Mouse (Mus musculus): ENCODE data around the gene Spag17.
"Not testable (repeated sequence)": the region's sequence is repeated elsewhere in the genome, so short reads cannot be mapped to it uniquely, and the experiment has no call there.

The Spag17 gene

GRCm38 (mm10) chr3:99885187-99885811 is at the start of gene Spag17:
Gene Spag17 (plus strand): TSS chr3:99885406.
- in situ Hi-C loops (cut with MboI; ENCODE audit: low pct_unique_long_range_greater_than_20kb in 1 of 2, low sequenced_read_pairs in 2 of 2, unreplicated experiment in 1 of 2) = no loop called here

GRCm38 (mm10) chr3:99842333-99842732 is 42.9 kb upstream of the Spag17 start:
- in situ Hi-C loops (cut with MboI; ENCODE audit: low pct_unique_long_range_greater_than_20kb in 1 of 2, low sequenced_read_pairs in 2 of 2, unreplicated experiment in 1 of 2) = no loop called here

DNA sequence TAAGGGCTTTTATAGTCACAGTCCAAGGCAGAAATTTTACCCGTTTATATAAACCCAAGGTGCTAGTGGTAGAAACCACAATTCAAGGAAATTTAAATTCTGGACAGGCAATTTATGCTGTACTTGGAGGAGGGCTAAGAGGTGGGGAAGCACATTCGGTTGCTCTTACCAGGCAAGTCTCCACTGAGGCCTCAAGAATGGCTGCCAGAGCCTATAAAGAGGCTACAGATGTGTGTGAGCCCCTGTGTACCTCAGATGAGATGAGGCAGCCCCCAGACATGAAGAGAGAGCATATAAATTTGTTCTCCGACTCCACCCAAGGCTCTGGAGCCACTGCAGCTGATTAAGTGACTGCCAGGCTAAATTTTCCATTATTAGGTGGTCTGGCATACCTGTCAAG is 42.4 kb upstream of the Spag17 start:
- in situ Hi-C loops (cut with MboI; ENCODE audit: low pct_unique_long_range_greater_than_20kb in 1 of 2, low sequenced_read_pairs in 2 of 2, unreplicated experiment in 1 of 2) = no loop called here

GRCm38 (mm10) chr3:99843233-99843632 is 42.0 kb upstream of the Spag17 start:
- in situ Hi-C loops (cut with MboI; ENCODE audit: low pct_unique_long_range_greater_than_20kb in 1 of 2, low sequenced_read_pairs in 2 of 2, unreplicated experiment in 1 of 2) = no loop called here

DNA sequence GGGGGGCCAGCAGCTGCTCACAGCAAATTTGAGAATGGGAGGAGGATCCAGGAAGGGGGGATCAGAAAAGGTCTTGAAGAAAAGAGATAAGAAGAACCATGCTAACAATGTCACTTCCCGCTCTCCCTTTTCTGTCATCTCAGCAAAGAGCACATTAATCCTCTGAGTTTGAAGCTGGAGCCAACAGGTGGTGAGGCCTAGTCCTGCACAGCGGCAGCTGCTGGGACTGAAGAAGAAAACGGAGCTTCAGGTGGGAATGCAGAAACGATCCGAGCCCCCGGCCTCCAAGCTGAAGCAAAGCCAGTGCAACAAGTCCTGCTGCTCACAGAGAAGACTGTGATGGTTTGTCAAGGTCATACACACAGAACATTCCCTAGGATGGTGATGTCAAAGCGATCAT is 34.3 kb upstream of the Spag17 start:
- in situ Hi-C loops (cut with MboI; ENCODE audit: low pct_unique_long_range_greater_than_20kb in 1 of 2, low sequenced_read_pairs in 2 of 2, unreplicated experiment in 1 of 2) = no loop called here

DNA sequence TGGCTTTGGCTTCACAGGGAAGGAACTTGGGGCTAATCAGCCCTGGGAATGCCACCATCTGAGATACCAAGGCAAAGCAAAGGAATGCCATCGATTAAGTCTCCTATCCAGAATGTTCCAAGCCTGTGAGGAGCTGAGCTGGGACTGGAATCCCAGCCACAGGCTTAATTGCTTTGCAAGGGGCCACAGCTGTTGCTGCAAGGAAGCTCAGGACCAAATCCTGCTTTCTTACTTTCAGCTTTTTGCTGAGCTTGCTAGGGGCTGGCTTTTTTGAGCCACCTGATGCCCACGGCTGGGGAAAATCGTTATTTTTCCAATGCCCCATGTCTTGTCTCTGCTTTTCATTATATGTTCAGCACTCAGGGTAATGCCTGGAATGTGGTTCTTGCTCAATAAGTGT is 30.6 kb upstream of the Spag17 start:
- in situ Hi-C loops (cut with MboI; ENCODE audit: low pct_unique_long_range_greater_than_20kb in 1 of 2, low sequenced_read_pairs in 2 of 2, unreplicated experiment in 1 of 2) = no loop called here

- in situ Hi-C loops (cut with MboI; ENCODE audit: low pct_unique_long_range_greater_than_20kb in 1 of 2, low sequenced_read_pairs in 2 of 2, unreplicated experiment in 1 of 2) = no loop called here
Observed at GRCm38 (mm10) chr3:99858922-99859321, 26.3 kb upstream of the Spag17 start.

DNA sequence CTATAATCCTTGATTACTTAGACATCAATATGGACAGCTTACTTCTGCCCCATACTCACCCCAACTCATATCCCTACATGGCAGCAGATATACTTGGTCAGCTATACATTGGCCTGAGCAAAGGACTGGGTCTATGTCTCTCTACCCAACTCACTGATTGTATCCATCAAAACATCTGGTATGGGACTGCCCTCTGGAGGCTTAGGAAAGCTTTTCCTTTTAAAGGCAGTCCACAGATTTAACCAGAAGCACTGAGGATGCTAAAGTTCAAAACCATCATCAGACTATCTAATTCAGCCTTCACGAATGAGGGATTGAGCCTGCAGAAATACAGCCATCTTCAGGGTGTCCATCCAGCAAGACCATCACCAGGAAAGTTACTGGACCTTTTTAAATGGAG is 20.5 kb upstream of the Spag17 start:
- in situ Hi-C loops (cut with MboI; ENCODE audit: low pct_unique_long_range_greater_than_20kb in 1 of 2, low sequenced_read_pairs in 2 of 2, unreplicated experiment in 1 of 2) = no loop called here

DNA sequence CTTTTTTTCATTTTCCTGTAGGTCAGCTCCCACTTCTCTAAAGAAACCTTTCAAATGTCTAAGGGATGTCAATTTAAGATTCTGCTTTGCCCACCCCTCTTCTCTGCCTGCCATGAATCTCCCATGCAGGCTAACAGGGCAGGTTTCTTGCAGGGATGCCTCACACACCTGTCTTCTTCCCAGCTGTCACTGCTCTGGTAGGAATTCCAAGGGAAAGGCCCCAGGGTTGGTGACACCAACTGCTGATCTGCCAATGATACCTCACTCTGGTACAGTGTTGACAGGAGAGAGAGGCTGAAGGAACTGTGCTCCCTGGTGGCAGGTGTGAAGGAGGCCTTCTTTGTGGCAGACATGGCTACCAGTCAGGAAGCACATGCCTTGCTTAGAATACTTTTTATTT is 10.1 kb upstream of the Spag17 start:
- in situ Hi-C loops (cut with MboI; ENCODE audit: low pct_unique_long_range_greater_than_20kb in 1 of 2, low sequenced_read_pairs in 2 of 2, unreplicated experiment in 1 of 2) = no loop called here

DNA sequence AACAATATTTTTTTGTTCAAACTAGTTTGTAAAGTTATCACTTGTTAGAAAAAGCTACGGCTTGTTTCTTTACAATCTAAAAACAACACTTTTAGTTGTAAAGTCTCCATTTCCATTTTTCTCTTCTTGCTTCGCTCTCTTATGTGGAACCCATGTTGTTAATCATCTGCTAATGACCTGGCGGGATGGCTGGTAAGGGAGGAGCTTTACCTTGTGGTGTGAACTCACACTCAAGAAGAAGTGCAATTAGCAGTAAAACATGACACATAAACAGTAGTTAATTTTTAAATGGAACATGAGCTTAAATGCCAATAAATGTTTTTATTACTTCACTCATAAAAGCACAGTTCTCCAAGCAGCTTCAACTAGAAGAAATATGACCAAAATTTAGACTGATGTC is 3.7 kb upstream of the Spag17 start:
- in situ Hi-C loops (cut with MboI; ENCODE audit: low pct_unique_long_range_greater_than_20kb in 1 of 2, low sequenced_read_pairs in 2 of 2, unreplicated experiment in 1 of 2) = no loop called here

GRCm38 (mm10) chr3:99883988-99884564 is 1.1 kb upstream of the Spag17 start:
- in situ Hi-C loops (cut with MboI; ENCODE audit: low pct_unique_long_range_greater_than_20kb in 1 of 2, low sequenced_read_pairs in 2 of 2, unreplicated experiment in 1 of 2) = no loop called here

- in situ Hi-C loops (cut with MboI; ENCODE audit: low pct_unique_long_range_greater_than_20kb in 1 of 2, low sequenced_read_pairs in 2 of 2, unreplicated experiment in 1 of 2) = not testable (repeated sequence)
Observed at GRCm38 (mm10) chr3:99894741-99895140, 9.5 kb downstream of the Spag17 start.

DNA sequence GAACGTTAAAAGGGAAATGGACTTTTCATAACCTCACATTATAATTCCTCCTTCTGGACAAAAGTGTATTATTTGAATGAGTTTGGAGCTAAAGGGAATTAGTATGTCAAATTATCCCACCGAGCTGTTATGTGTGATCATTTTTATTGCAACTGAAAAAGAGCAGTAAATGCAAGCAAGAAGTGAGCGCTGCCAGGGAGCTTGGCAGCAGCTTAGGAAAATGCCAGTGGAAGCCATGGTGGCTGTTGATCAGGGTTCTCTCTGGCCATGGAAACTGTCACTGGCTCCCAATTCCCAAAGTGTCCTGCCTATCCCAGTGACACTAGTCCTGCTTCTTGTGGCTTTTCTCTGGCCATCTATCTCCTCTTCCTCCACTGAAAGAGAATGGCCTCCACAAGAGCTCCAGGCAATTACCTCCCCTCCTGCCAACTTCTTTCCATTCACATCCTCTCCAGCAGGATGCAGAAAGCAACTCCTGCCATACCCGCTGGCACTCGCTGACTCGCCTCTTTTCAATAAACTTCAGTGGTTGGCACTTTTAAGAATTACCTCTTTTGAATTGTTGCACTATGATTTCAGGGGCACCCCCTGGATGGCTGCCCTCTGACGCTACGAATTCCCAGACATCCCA is 28.7 kb downstream of the Spag17 start:
- in situ Hi-C loops (cut with MboI; ENCODE audit: low pct_unique_long_range_greater_than_20kb in 1 of 2, low sequenced_read_pairs in 2 of 2, unreplicated experiment in 1 of 2) = no loop called here

- in situ Hi-C loops (cut with MboI; ENCODE audit: low pct_unique_long_range_greater_than_20kb in 1 of 2, low sequenced_read_pairs in 2 of 2, unreplicated experiment in 1 of 2) = no loop called here
Observed at GRCm38 (mm10) chr3:99922944-99923343, 37.7 kb downstream of the Spag17 start.

DNA sequence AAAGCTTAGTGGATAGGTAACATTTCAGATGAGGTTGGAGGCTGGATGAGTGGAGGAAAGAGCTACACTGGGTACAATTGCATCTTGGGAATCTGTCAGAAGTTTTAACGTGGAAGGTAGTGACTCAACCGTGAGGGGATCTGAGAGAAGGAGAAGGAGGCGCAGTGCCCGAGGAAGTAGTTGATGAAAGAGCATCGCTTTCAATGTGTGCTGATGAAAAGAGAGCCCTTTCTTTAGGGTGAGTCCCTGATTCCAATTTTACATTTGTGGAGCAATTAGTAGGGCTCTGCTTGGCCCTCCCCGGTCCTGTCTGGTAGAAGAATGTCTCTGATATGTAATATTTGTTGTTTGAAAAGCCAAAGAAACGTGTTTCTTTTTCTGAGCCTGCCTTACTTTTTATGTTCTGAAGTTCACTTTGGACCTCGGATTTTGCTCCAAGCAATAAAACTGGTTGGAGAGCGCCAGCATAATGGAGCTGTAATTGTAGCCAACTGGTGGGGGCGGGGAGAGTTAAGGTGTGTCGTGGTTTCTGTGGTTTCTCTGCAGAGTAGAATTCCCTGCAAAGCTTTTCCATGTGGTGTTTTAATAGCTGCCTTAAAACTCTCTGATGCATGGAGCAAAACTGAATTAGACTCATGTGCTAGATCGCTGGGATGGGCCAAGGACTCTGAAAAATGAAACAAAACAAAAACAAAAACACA is 45.9 kb downstream of the Spag17 start:
- in situ Hi-C loops (cut with MboI; ENCODE audit: low pct_unique_long_range_greater_than_20kb in 1 of 2, low sequenced_read_pairs in 2 of 2, unreplicated experiment in 1 of 2) = no loop called here

GRCm38 (mm10) chr3:99936159-99936558 is 51.0 kb downstream of the Spag17 start:
- in situ Hi-C loops (cut with MboI; ENCODE audit: low pct_unique_long_range_greater_than_20kb in 1 of 2, low sequenced_read_pairs in 2 of 2, unreplicated experiment in 1 of 2) = no loop called here

GRCm38 (mm10) chr3:99938611-99939286 is 53.5 kb downstream of the Spag17 start:
- in situ Hi-C loops (cut with MboI; ENCODE audit: low pct_unique_long_range_greater_than_20kb in 1 of 2, low sequenced_read_pairs in 2 of 2, unreplicated experiment in 1 of 2) = no loop called here

DNA sequence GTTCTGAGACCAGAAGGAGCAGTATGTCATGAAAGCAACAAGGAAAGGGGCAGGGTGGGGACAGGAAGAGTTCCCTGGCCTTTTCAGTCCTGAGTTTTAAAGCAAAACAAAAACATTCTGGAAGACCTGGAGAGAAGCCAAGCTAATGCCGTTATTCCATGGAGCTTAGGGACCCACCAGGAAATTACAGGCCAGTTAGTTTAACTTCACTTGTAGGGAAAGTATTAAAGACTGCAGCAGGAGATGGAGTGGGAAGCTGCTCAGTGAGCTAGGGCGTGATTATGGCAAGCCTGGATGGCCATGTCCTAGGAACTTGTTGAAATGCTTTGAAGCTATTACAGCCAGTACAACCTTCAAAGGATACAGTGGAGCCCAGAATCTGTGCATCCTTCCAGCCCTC is 60.0 kb downstream of the Spag17 start:
- in situ Hi-C loops (cut with MboI; ENCODE audit: low pct_unique_long_range_greater_than_20kb in 1 of 2, low sequenced_read_pairs in 2 of 2, unreplicated experiment in 1 of 2) = no loop called here

DNA sequence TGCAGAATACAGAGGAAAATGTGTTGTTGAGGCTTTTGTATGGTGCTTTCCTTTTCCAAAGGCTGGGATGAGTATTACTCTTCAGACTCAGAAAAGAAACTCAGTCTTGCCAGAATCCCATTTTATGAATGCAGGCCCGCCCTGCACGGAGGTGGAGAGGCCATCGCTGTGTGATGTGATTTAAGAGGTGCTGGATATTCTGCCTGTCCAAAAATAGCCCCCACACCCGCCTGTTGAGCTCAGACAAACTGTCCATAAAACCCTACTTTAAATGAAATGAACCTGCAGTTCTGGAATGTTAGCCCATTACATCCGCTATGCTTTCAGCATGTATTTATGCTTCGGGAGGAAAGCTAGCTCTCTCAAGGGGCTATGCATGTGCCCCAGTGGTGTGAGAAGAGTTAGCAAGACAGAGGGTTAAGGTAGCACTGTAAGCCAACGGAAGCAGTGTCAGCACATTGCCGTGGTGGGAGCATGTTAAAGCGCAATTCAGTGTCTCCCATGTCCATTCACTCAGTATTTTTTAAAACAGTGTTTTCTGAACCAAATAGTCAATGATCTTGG is 68.9 kb downstream of the Spag17 start:
- in situ Hi-C loops (cut with MboI; ENCODE audit: low pct_unique_long_range_greater_than_20kb in 1 of 2, low sequenced_read_pairs in 2 of 2, unreplicated experiment in 1 of 2) = no loop called here

All from mouse embryonic stem cell (cell line).